Mouse (Mus musculus): ENCODE measurements around the gene Ccdc157.
"Not testable (repeated sequence)": the region's sequence is repeated elsewhere in the genome, so short reads cannot be mapped to it uniquely, and the experiment has no call there.

DNA sequence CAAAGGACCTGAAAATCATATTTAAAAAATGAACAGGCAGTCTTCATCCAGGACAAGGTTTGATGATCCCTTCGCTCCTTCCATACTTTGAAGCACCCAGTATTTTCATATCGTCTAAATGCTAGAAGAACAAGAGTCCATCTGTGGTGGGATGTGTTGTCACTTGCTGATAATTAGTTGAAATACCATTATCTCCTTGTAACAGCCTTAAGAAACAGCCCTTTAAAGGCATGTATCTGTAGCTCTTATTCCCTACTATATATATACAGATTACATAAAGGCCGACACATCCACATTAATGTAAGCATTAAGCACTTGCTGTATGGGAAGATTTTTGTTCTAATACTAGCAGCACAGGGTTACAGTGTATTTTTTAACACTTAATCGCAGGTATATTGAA lies 31.6 kb downstream of the Ccdc157 start:
- not testable (repeated sequence) for TF ChIP-seq CTCF, EP300 (IDR thresholded peaks at IDR 0.05; ENCODE audit: low read depth)
